Mouse (Mus musculus) effector memory CD4-positive, alpha-beta T cell, adult 5 months (primary cell): ENCODE data around the gene Vsig4. TPM values are rescaled to one million over a fixed set of nuclear protein-coding genes. Genes with fewer than 3 reads are reported as not detected.

Source experiments
- polyA plus RNA-seq: library from polyadenylated mRNA; unstranded; fragments of 100-300 nt; shearing (Covaris generic); gene quantifications from one replicate; pipeline ENCODE4 v1.2.1, GENCODE M21; 2017

Gene Vsig4
- not detected for polyA plus RNA-seq

GRCm38 (mm10) chrX:96293338-96293737, at the start of gene Vsig4:
Vsig4 (minus strand) TSS chrX:96293438.

Other genes starting within 250 kb of the Vsig4 start
- gene Msn, start 197.4 kb downstream of the Vsig4 start, polyA plus RNA-seq = 869 TPM
- gene Heph, start 161.9 kb upstream of the Vsig4 start, polyA plus RNA-seq = not detected
- not detected for gene Hsf3, start 162.9 kb upstream of the Vsig4 start, polyA plus RNA-seq